Mouse (Mus musculus): ENCODE data around the gene Tmem147. TPM values are rescaled to one million over a fixed set of nuclear protein-coding genes. Genes with fewer than 3 reads are reported as not detected.

Tmem147 gene
- 82.8 and 85.1 TPM in 2 replicates for polyA plus RNA-seq (2012; rRNA removed)

DNA sequence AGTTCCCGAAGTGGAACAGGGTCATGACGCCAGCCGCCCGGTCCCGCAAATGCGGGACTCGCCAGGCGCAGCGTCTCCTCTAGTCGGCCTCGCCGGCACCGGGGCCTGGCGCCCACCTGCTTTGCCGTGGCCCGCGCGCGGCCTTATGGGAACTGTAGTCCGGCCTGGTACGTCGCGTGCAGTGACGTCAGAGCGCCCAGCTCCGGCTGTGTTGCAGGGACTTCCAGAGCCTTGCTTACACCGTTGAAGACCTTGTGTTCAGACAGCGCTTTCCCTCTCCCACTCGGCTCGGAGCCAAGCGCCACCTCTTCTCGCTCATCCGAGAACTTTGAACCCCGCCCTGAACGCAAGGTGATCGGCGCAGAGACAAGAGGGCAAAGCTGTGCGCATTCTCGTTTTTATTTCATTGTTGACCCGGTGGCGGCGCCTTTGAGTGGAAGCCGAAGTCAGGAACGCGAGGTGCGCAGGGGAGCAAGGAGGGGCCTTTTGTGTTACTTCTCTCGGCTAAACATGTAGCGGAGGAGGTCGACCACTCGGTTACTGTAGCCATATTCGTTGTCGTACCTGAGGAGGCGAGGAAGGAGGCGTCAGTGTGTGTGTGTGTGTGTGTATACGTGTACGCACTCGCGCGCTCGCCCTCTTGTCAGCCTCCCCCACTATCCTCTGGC lies at the start of gene Tmem147:
Gene Tmem147, minus strand, starts transcription at position 145 of the 668 bp plus-strand sequence.

DNA sequence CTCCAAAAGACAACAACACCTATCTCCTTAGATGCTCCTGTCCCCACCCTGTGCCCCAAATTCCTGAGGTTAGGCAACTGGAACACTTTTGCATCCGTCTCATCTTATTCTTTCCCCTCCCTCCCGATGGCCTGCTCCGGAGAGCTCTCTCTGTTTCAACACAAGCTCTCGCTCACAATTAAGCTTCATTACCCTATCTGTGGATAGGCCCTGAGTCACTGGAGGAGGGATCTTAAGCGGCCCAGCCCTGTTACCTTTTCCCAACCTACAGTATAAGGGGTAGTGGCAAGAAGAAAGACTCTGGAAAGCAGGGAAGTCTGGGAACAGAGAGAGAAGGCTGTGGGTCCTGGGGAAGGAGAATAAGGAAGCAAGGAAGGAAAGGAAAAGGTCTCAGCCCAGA lies 34.1 kb upstream of the Tmem147 start, which contains the start of gene Dmkn:
Gene Dmkn, plus strand, starts transcription at position 301 of the 400 bp plus-strand sequence.

DNA sequence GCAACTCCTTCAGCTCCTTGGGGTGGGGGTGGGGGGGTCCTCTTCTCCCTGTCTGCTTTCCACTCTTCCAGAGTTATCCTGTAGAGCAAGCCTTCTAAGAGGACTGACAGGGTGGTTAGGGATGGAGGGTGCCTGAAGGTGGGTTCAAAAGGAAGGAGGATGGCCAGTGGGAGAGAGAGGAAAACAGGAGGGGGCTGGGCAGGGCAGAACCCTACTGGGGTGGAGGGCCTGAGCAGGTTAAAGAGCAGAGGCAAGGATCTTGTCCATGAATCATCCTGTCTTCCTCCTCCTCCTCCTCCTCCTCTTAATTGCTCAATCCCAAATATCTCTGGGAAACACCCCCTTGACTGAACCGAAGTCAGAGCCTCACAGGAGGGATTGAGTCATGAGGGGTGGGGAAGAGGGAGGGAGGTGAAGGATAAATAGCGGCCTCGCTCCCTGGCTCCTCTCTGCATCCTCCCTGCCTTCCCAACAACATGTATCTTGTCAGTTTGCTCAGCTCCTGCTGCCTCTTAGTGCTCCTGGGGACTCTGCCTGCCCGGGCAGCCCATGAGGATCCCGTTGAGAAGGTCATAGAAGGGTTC lies 21.8 kb upstream of the Tmem147 start, which contains the start of gene Sbsn:
Gene Sbsn, plus strand, starts transcription at position 386 of the 584 bp plus-strand sequence.

DNA sequence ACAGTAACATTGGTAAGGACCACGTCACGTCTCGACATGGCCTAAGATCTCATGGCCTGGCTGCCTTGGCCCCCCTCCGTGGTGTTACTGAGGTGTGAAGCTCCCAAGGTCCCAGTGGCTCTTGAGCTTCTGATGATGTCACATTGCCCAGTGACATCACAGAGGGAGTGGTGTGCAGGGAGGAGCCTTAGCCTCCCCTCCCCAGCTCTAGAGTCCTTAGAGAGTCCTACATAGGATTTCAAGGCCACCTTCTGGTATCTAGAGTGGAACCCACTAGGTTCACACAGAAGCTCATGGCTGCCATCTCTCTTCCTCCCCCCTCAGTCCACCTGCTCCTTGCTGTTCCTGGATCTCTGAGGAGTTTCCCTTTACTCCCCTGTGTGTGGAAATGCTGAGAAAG lies 14.3 kb upstream of the Tmem147 start, which contains the start of gene Gapdhs:
Gene Gapdhs, minus strand, starts transcription at position 65 of the 400 bp plus-strand sequence.

DNA sequence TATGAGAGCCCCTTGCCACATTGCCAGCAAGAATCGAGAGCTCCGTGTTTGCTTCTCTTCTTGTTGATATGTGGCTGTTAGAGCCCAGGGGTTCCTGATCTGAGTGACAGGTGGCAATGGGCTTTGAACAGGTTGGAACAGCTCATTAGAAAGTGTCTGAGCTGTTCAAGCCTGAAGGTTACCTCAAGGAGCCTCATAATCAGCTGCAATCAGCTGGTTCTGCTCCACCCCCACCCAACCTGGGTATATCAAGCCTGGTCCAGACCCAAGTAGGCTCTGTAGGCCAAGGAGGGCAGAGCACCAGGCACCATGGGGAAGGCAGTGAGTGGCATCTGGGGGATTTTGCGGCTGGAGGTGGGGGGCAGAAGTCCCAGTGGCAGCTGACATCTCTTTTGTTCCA lies 17.4 kb downstream of the Tmem147 start, which contains the start of gene Atp4a:
Gene Atp4a, plus strand, starts transcription at position 268 of the 400 bp plus-strand sequence.

DNA sequence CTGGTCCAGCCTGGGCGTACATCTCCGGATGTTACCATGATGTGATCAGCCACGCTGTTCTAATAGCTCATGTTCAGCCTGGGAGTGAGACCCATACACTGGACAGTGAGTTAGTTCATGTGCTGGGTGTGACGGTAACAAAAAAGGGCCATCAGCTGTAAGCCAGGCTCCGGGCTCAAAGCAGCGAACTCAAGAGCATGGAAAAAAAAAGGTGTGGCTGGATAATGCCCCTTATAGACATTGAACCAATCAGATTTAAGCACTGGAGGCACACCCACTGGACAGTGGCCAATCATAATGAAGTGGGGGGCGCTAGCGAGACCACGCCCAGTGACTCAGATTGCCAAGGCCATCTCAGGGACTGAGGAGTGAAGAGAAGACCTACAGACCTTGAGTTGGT lies 30.8 kb downstream of the Tmem147 start, which contains the start of gene 2200002J24Rik:
Gene 2200002J24Rik, plus strand, starts transcription at position 338 of the 400 bp plus-strand sequence.

Other genes starting within 250 kb of the Tmem147 start
- 170 and 183 TPM in 2 replicates for gene Prodh2, start 235.9 kb downstream of the Tmem147 start, polyA plus RNA-seq (2012; rRNA removed)
- gene Arhgap33, start 194.5 kb downstream of the Tmem147 start, polyA plus RNA-seq (2012; rRNA removed): 3.4 and 4.6 TPM in 2 replicates
- gene Hspb6, start 177.4 kb downstream of the Tmem147 start, polyA plus RNA-seq (2012; rRNA removed): 3.5 and 4.6 TPM in 2 replicates
- 3.4 and 6.2 TPM in 2 replicates for gene Proser3, start 177.2 kb downstream of the Tmem147 start, polyA plus RNA-seq (2012; rRNA removed)
- gene Lin37, start 169.7 kb downstream of the Tmem147 start, polyA plus RNA-seq (2012; rRNA removed): 13.1 and 13.4 TPM in 2 replicates
- gene U2af1l4, start 166.2 kb downstream of the Tmem147 start, polyA plus RNA-seq (2012; rRNA removed): 20.0 and 21.9 TPM in 2 replicates
- 0.68 and 0.95 TPM in 2 replicates for gene Gm49396, start 166.2 kb downstream of the Tmem147 start, polyA plus RNA-seq (2012; rRNA removed)
- 61.9 and 66.3 TPM in 2 replicates for gene Psenen, start 165.9 kb downstream of the Tmem147 start, polyA plus RNA-seq (2012; rRNA removed)
- 1.2 and 1.3 TPM in 2 replicates for gene Igflr1, start 164.1 kb downstream of the Tmem147 start, polyA plus RNA-seq (2012; rRNA removed)
- gene Kmt2b, start 140.8 kb downstream of the Tmem147 start, polyA plus RNA-seq (2012; rRNA removed): 8.2 and 10.0 TPM in 2 replicates
- gene Zbtb32, start 130.6 kb downstream of the Tmem147 start, polyA plus RNA-seq (2012; rRNA removed): 0.24 and 0.36 TPM in 2 replicates
- 0.23 and 0.35 TPM in 2 replicates for gene Upk1a, start 116.7 kb downstream of the Tmem147 start, polyA plus RNA-seq (2012; rRNA removed)
- gene Cox6b1, start 103.4 kb downstream of the Tmem147 start, polyA plus RNA-seq (2012; rRNA removed): 514 and 548 TPM in 2 replicates
- gene Etv2, start 93.7 kb downstream of the Tmem147 start, polyA plus RNA-seq (2012; rRNA removed): not detected in 2 replicates
- gene Rbm42, start 79.2 kb downstream of the Tmem147 start, polyA plus RNA-seq (2012; rRNA removed): 21.2 and 21.7 TPM in 2 replicates
- gene Haus5, start 64.5 kb downstream of the Tmem147 start, polyA plus RNA-seq (2012; rRNA removed): 13.8 and 14.4 TPM in 2 replicates
- not detected in 2 replicates for gene Pmis2, start 57.9 kb downstream of the Tmem147 start, polyA plus RNA-seq (2012; rRNA removed)
- gene 2200002J24Rik, start 30.6 kb downstream of the Tmem147 start, polyA plus RNA-seq (2012; rRNA removed): 0.24 and 0.43 TPM in 2 replicates
- gene Atp4a, start 17.3 kb downstream of the Tmem147 start, polyA plus RNA-seq (2012; rRNA removed): 2.5 and 3.2 TPM in 2 replicates
- 0.06 TPM in 1 of 2 replicates, not detected in the other for gene Gapdhs, start 14.1 kb upstream of the Tmem147 start, polyA plus RNA-seq (2012; rRNA removed)
- 0.99 and 1.0 TPM in 2 replicates for gene Sbsn, start 21.9 kb upstream of the Tmem147 start, polyA plus RNA-seq (2012; rRNA removed)
- 1.4 and 1.5 TPM in 2 replicates for gene Dmkn, start 34.2 kb upstream of the Tmem147 start, polyA plus RNA-seq (2012; rRNA removed)
- 0.16 and 1.4 TPM in 2 replicates for gene Krtdap, start 58.4 kb upstream of the Tmem147 start, polyA plus RNA-seq (2012; rRNA removed)
- 1.4 and 1.7 TPM in 2 replicates for gene Ffar2, start 94.2 kb upstream of the Tmem147 start, polyA plus RNA-seq (2012; rRNA removed)
- gene Ffar3, start 126.6 kb upstream of the Tmem147 start, polyA plus RNA-seq (2012; rRNA removed): not detected in 2 replicates
- 0.06 and 0.07 TPM in 2 replicates for gene Ffar1, start 132.0 kb upstream of the Tmem147 start, polyA plus RNA-seq (2012; rRNA removed)
- gene Cd22, start 150.8 kb upstream of the Tmem147 start, polyA plus RNA-seq (2012; rRNA removed): 3.4 and 4.7 TPM in 2 replicates
- gene Mag, start 185.3 kb upstream of the Tmem147 start, polyA plus RNA-seq (2012; rRNA removed): 0.32 and 0.35 TPM in 2 replicates
- gene Hamp2, start 195.1 kb upstream of the Tmem147 start, polyA plus RNA-seq (2012; rRNA removed): not detected in 2 replicates
- 30.9 and 57.5 TPM in 2 replicates for gene Hamp, start 214.5 kb upstream of the Tmem147 start, polyA plus RNA-seq (2012; rRNA removed)
- 47.1 and 50.1 TPM in 2 replicates for gene Usf2, start 227.3 kb upstream of the Tmem147 start, polyA plus RNA-seq (2012; rRNA removed)
- 31.7 and 32.1 TPM in 2 replicates for gene Lsr, start 243.9 kb upstream of the Tmem147 start, polyA plus RNA-seq (2012; rRNA removed)
- 4.2 and 4.8 TPM in 2 replicates for gene Fam187b, start 244.2 kb upstream of the Tmem147 start, polyA plus RNA-seq (2012; rRNA removed)

Measured in liver, embryonic 18 days (tissue).